Mouse (Mus musculus) frontal cortex, adult 2 months (tissue): Measurements from ENCODE around the gene Rtn2. TPM values are rescaled to one million over a fixed set of nuclear protein-coding genes. Genes with fewer than 3 reads are reported as not detected.
A peak's percentile ranks its signal among the peaks of the same experiment; 100 is the strongest.

ENCODE experiments used
- DNase-seq, 2 experiments: peaks; one replicate each; pipeline ENCODE4 v3.0.0; 2022; ENCODE audit warnings: low spot score in 1 of 2; ENCODE audit errors: extremely low spot score in 1 of 2
- polyA plus RNA-seq: library from polyadenylated mRNA; depleted of rRNA; stranded (reverse); fragments of >200 nt; gene quantifications from 2 replicates; pipeline ENCODE4 v1.2.3, GENCODE M21; 2012

Gene Rtn2
- polyA plus RNA-seq, 1 experiment, result 128 TPM

GRCm38 (mm10) chr7:19300501-19301421, 18.3 kb downstream of the Rtn2 start:
- DNase-seq, result peak in 1 of 2 experiments; percentile 87

- DNase-seq, result no peak
Measured at GRCm38 (mm10) chr7:19301461-19302263, 19.2 kb downstream of the Rtn2 start.

- DNase-seq, result no peak
Measured at GRCm38 (mm10) chr7:19302264-19303045, 20.0 kb downstream of the Rtn2 start.

GRCm38 (mm10) chr7:19303046-19303305, 20.6 kb downstream of the Rtn2 start:
- no peak for DNase-seq

GRCm38 (mm10) chr7:19303770-19304169, 21.3 kb downstream of the Rtn2 start:
- peak in 1 of 2 experiments; percentile 84 for DNase-seq

- no peak for DNase-seq
Measured at GRCm38 (mm10) chr7:19304501-19305412, 22.3 kb downstream of the Rtn2 start.

GRCm38 (mm10) chr7:19305413-19305735, 22.9 kb downstream of the Rtn2 start:
- DNase-seq, result no peak

GRCm38 (mm10) chr7:19305796-19306765, 23.7 kb downstream of the Rtn2 start:
- no peak for DNase-seq

- no peak for DNase-seq
Measured at GRCm38 (mm10) chr7:19306819-19307738, 24.7 kb downstream of the Rtn2 start.

GRCm38 (mm10) chr7:19307739-19308453, 25.5 kb downstream of the Rtn2 start:
- peak in 1 of 2 experiments; percentile 84 for DNase-seq

GRCm38 (mm10) chr7:19308454-19309277, 26.2 kb downstream of the Rtn2 start:
- peak; percentile 95 to 98 for DNase-seq

- no peak for DNase-seq
Measured at GRCm38 (mm10) chr7:19309278-19309883, 27.0 kb downstream of the Rtn2 start.

- peak; percentile 93 to 97 for DNase-seq
Measured at GRCm38 (mm10) chr7:19309884-19310641, 27.6 kb downstream of the Rtn2 start, which contains the start of gene Fosb. Gene Fosb (minus strand): TSS chr7:19310051.

GRCm38 (mm10) chr7:19311991-19312390, 29.6 kb downstream of the Rtn2 start:
- DNase-seq, result no peak

- DNase-seq, result no peak
Measured at GRCm38 (mm10) chr7:19314033-19314432, 31.6 kb downstream of the Rtn2 start.
